Mouse (Mus musculus): ENCODE measurements around the gene Tex45. TPM values are rescaled to one million over a fixed set of nuclear protein-coding genes. Genes with fewer than 3 reads are reported as not detected.

Tex45 gene
- polyA plus RNA-seq, 1 experiment from 2014 or later = not detected

DNA sequence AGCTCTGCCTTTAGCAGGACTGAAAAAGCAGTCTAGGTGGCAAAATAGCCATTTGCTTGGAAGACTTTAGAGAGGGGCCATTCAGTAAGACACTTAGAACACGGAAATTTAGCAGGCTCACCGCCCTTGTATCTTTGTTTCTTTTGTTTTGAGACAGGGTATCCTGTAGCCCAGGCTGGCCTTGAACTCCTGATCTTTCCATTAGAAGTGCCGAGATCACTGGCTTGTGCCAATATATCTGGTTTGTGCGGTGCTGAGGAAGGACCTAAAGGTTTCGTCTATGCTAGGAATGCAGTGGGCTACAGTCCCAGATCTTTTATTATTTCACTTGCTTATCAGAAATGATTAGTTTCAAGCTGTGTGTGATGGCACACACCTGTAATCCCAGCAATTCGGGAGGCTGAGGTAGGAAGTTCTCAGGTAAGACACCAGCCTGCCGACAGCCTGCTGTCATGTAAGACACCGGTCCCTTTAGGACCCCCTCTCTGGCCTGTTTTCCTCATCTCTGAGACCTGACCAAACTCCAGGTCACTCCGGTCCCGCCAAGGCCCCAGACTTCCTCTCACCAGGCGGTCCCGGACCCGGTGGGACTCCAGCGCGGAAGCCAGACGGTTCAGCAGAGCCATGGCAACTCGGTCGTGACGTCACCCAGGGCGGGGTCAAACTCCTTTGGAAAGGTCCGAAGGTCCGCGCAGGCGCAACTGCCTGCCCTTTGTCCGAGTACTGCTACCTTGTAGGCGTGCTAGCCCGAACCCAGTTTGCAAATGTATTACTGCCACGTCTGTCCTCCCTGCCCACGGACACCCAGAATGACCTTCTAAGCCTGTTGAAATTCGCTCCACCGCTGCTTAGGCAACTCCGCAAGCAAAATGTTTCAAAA, 3.4 kb upstream of the Tex45 start, which contains the start of gene Pex11g:
Gene Pex11g, minus strand, starts transcription at position 675 of the 880 bp plus-strand sequence.
- peak; percentile 98 for DNase-seq (ENCODE audit: low spot score)
- Histone ChIP-seq H3K9ac (replicated peaks; ENCODE audit: low read depth) (peak within 1 kb of the TSS; percentile 48), H3K4me2 (replicated peaks; ENCODE audit: low read depth, low read length) (peak within 1 kb of the TSS; percentile 70), H3K9me3 (ENCODE audit: low read length) (no peaks in the 10 kb centered on the region), H3K4me3 (ENCODE audit: low read depth, low read length) (peak within 1 kb of the TSS; percentile 51), H3K27me3 (replicated peaks; ENCODE audit: insufficient read depth, low read length) (no peaks in the 10 kb centered on the region), H3K27ac (ENCODE audit: low read length) (peak within 1 kb of the TSS; percentile 73), H3K36me3 (ENCODE audit: insufficient read depth, low read length) (no peaks in the 10 kb centered on the region), H3K4me1 (ENCODE audit: insufficient read depth, low read depth, low read length) (peaks cover 6% of the 10 kb centered on the region; the same call in 1 of the 2 replicates)
- 2% methylated on average over 32 of the region's 32 CpGs for WGBS
- peak; percentile 98 for ATAC-seq
- no peak for TF ChIP-seq EP300 (IDR thresholded peaks at IDR 0.05)
- TF ChIP-seq CTCF (IDR thresholded peaks at IDR 0.05) = no peak

DNA sequence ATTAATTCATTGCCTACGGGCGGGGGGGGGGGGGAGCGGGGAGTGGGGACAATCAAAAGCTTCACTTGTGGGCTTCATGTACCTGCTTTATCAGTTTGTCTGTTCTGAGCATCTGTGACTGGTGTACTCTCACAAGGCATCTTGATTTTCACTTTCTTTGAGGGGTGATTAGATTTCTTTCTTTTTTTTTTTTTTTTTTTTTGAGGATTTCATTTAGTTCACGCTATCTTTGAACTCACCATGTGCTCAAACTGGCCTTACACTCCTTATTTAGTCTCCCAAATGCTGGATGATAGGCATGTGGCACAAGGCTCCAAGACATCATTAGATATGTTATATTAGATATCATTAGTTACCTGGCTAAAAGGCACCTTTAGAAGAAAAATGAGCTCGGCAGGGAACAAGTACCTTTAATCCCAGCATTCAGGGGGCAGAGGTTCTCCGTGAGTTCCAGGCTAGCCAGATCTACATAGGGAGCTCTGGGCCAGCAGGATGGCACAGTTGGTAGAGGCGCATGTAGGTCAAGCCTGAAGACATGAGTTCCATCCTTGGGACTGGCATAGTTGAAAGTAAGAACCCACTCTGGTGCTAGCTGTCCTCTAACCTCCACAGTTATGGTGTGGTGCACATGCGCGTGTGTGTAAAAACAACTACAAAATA, 2.6 kb upstream of the Tex45 start:
- Histone ChIP-seq H3K27ac (ENCODE audit: low read length) (peak overlapping the region; percentile 73; the same call in 1 of the 2 replicates), H3K4me3 (ENCODE audit: low read depth, low read length) (peak overlapping the region; percentile 51), H3K9ac (replicated peaks; ENCODE audit: low read depth) (peak overlapping the region; percentile 48; the same call in 1 of the 2 replicates), H3K4me2 (replicated peaks; ENCODE audit: low read depth, low read length) (peak overlapping the region; percentile 70), H3K27me3 (replicated peaks; ENCODE audit: insufficient read depth, low read length) (no peaks in the 10 kb centered on the region), H3K9me3 (ENCODE audit: low read length) (no peaks in the 10 kb centered on the region), H3K36me3 (ENCODE audit: insufficient read depth, low read length) (no peaks in the 10 kb centered on the region), H3K4me1 (ENCODE audit: insufficient read depth, low read depth, low read length) (peaks cover 6% of the 10 kb centered on the region; the same call in 1 of the 2 replicates)
- 52% methylated on average over 9 of the region's 9 CpGs for WGBS
- DNase-seq (ENCODE audit: low spot score) (no peak), ATAC-seq (no peak)
- no peak for TF ChIP-seq CTCF (IDR thresholded peaks at IDR 0.05)

DNA sequence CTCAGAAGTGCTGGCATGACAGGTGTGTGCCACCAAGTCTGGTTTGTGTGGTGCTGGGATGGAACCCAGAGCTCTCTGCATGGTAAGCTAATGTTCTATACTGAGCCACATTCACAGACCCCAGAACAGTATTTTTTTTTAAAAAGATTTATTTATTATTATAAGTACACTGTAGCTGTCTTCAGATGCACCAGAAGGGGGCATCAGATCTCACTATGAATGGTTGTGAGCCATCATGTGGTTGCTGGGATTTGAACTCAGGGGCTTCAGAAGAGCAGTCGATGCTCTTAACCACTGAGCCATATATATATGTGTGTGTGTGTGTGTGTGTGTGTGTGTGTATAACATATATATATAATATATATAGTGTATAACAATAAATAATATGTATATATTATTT, 1.8 kb upstream of the Tex45 start:
- H3K4me2 ChIP-seq (replicated peaks; ENCODE audit: low read depth, low read length) = no peak overlapping the region
- no peak for DNase-seq (ENCODE audit: low spot score)

DNA sequence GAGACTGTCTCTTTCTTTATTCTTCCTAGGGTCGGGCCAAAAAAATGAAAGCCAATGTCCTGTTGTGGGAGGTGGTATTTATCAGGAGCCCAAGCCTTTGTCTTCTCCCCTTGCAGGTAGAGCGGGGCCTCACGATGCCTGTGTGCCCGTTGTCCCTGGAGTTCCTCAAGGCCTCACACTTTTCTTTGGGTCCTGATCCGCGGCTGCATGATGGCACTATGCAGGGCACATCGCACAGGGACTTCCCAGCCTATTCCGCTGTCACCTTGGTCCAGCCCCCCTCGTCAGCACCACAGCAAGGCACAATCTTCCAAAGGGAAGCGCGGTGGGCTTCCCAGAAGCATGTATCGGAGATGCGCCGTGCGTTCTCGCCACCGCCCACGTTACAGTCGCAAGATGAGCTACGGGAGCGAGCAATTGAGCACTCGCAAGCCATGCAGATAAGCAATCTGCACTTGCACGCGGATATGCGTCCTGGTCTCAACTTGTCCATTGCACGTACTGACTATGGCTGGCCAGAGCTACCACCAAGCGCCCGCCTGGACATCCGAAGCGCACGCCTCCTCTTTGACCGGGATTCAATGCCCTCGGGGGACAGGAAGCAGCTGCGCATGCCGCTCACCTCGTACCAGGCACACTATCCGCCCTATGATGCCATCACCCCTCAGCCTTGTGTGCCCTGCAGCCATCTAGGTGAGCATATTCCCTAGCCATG, 5.2 kb downstream of the Tex45 start:
- DNase-seq (ENCODE audit: low spot score) = no peak
- no peaks in the 10 kb centered on the region for H3K9me3 ChIP-seq (ENCODE audit: low read length)
- no peaks in the 10 kb centered on the region for H3K36me3 ChIP-seq (ENCODE audit: insufficient read depth, low read length)
- H3K27ac ChIP-seq (ENCODE audit: low read length) = no peak overlapping the region
- 25% methylated on average over 37 of the region's 37 CpGs for WGBS
- TF ChIP-seq EP300 (IDR thresholded peaks at IDR 0.05) (no peak), CTCF (IDR thresholded peaks at IDR 0.05) (no peak)
- H3K4me2 ChIP-seq (replicated peaks; ENCODE audit: low read depth, low read length) = peak overlapping the region; percentile 35
- no peak overlapping the region for H3K4me3 ChIP-seq (ENCODE audit: low read depth, low read length)
- H3K4me1 ChIP-seq (ENCODE audit: insufficient read depth, low read depth, low read length) = no peaks in the 10 kb centered on the region
- ATAC-seq = no peak
- H3K27me3 ChIP-seq (replicated peaks; ENCODE audit: insufficient read depth, low read length) = no peaks in the 10 kb centered on the region
- H3K9ac ChIP-seq (replicated peaks; ENCODE audit: low read depth) = no peak overlapping the region

More for the DNA sequence above, 1.8 kb upstream of the Tex45 start:
- Histone ChIP-seq H3K27me3 (replicated peaks; ENCODE audit: insufficient read depth, low read length) (no peaks in the 10 kb centered on the region), H3K36me3 (ENCODE audit: insufficient read depth, low read length) (no peaks in the 10 kb centered on the region), H3K4me1 (ENCODE audit: insufficient read depth, low read depth, low read length) (peaks cover 6% of the 10 kb centered on the region; the same call in 1 of the 2 replicates), H3K4me3 (ENCODE audit: low read depth, low read length) (no peak overlapping the region), H3K9me3 (ENCODE audit: low read length) (no peaks in the 10 kb centered on the region), H3K27ac (ENCODE audit: low read length) (no peak overlapping the region), H3K9ac (replicated peaks; ENCODE audit: low read depth) (no peak overlapping the region)
- no peak for ATAC-seq
- no peak for TF ChIP-seq EP300 (IDR thresholded peaks at IDR 0.05)
- peak; percentile 34 for TF ChIP-seq CTCF (IDR thresholded peaks at IDR 0.05)
- 96% methylated on average over 1 of the region's 1 CpGs for WGBS

DNA sequence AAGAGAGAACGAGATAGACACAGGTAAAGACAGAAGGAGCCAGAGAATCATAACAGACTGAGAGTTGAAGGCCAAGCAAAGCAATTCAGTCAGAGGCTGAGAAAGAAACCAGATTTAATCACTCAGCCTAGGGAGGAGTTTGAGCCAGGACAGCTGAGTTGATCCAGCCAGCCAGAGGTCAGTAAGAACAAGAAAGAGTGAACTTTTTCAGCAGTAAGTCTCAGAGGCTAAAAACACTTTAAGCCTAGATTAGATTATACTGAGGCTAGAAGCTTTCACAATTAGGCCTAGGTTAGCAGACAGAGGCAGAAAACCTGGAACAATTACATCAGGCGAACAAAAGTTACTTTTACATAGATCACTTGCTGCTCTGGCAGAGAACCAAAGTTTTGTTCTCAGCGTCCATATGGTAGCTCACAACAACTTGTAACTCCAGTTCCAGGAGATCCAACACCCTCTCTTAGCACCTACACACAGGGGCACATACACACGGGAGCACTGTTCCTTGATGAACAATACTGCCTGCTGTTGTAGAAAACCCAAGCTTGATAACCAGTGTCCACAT, 9.6 kb downstream of the Tex45 start:
- ATAC-seq (no peak), DNase-seq (ENCODE audit: low spot score) (peak; percentile 30)
- Histone ChIP-seq H3K27ac (ENCODE audit: low read length) (no peak overlapping the region), H3K4me3 (ENCODE audit: low read depth, low read length) (no peak overlapping the region), H3K27me3 (replicated peaks; ENCODE audit: insufficient read depth, low read length) (no peaks in the 10 kb centered on the region), H3K4me1 (ENCODE audit: insufficient read depth, low read depth, low read length) (no peaks in the 10 kb centered on the region), H3K36me3 (ENCODE audit: insufficient read depth, low read length) (no peaks in the 10 kb centered on the region), H3K4me2 (replicated peaks; ENCODE audit: low read depth, low read length) (no peak overlapping the region), H3K9me3 (ENCODE audit: low read length) (no peaks in the 10 kb centered on the region), H3K9ac (replicated peaks; ENCODE audit: low read depth) (no peak overlapping the region)
- TF ChIP-seq CTCF (IDR thresholded peaks at IDR 0.05) (no peak), EP300 (IDR thresholded peaks at IDR 0.05) (no peak)
- 52% methylated on average over 4 of the region's 4 CpGs for WGBS

All from lung, postnatal 0 days (tissue).